Mouse (Mus musculus): Measurements from ENCODE around the gene Atp9a.

GRCm38 (mm10) chr2:168665680-168666079 lies 76.5 kb downstream of the Atp9a start:
- no peak for TF ChIP-seq POLR2A (IDR thresholded peaks at IDR 0.05; ENCODE audit: insufficient read length, low read depth)
- no peak for TF ChIP-seq MYOD1 (IDR thresholded peaks at IDR 0.05; ENCODE audit: control insufficient read depth in 1 of 3, insufficient read length in 2 of 3, low read depth in 2 of 3)

Measured in myocyte (in vitro differentiated cells).